Mouse (Mus musculus): ENCODE data around the gene Wbp2.

Wbp2 gene

DNA sequence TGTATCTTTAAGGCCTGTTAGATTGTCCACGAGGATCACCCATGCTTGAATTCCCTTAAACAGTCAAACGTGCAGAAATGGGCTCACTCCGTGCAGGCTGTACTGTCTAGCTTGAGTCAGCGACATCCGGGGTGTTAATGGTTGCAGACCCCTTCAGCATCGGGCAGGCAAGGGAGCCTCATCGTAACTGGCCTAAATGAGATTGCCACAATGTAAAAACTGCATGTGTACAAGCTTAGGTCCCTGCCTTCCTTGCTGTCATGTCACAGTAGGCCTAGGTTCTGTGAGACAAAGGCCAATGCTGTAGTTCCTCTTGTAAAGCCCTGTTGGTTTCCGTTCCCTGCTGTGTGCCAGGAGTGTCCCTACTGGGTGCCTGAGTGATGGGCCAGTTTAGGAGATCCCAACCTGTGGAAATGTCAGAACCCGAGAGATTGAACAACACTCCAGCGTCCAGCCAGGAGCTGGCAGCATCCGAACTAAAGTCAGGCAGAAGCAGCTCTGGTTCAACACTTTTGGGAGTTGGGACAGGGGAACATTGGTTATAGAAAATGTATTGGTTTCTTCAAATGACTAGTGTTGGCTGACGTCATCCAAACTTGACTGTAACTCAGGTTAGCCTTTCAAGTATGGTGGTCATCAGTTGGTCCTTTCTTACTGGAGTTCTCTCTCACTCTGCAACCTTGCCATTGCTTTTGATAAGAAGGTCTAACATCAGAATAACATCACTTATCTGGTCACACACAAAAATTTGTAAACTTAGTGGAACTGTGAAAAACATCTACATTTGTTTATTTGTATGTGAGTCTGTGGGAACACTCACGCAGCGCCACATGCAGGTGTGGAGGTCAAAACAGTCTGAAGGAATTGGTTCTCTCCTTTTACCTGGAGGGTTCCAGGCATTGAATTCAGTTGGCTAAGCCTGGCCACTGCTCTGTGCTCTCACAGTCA is 55.6 kb downstream of the Wbp2 start:
- DNase-seq (ENCODE audit: low spot score in 2 of 2): peak in 1 of 2 experiments; percentile 17

DNA sequence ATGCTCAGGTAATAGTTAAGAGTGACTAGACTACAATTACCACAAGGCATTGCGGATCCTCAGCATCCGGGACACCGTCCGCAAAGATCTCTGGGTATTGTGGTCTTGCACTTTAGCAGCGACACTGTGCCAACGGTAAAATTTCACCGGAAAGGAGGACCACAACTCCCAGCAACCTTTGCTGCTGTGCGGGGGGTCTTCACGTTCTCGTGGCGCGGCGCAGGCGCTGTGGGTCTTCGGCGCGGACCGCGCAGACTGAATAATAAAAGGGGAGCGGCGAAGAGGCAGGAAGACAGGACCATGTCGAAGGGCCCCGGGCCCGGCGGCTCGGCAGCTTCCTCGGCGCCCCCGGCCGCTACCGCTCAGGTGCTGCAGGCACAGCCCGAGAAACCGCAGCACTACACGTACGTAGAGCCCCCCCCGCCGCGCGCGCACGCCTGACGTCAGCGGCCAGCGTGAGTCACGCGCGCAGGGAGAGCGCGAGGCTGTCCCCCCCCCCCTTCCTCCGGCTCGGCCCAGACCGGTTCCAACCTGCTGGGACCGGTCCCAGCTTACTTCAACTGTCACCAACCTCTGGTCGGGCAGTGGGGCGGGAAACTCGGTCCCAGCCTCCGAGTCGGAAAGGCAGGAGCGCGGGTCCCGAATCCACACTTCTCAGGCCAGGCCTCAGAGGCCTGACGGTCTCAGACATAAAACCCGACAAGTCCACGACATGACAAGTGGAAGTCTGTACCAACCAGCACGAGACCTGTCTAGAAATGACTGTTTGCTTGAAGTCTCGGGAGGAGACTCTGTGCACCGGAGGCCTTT is 56.5 kb downstream of the Wbp2 start, which contains the start of gene Unk:
Unk (plus strand) TSS at position 235 of the 810 bp plus-strand sequence.
- DNase-seq (ENCODE audit: low spot score in 2 of 2): peak; percentile 94 to 95

DNA sequence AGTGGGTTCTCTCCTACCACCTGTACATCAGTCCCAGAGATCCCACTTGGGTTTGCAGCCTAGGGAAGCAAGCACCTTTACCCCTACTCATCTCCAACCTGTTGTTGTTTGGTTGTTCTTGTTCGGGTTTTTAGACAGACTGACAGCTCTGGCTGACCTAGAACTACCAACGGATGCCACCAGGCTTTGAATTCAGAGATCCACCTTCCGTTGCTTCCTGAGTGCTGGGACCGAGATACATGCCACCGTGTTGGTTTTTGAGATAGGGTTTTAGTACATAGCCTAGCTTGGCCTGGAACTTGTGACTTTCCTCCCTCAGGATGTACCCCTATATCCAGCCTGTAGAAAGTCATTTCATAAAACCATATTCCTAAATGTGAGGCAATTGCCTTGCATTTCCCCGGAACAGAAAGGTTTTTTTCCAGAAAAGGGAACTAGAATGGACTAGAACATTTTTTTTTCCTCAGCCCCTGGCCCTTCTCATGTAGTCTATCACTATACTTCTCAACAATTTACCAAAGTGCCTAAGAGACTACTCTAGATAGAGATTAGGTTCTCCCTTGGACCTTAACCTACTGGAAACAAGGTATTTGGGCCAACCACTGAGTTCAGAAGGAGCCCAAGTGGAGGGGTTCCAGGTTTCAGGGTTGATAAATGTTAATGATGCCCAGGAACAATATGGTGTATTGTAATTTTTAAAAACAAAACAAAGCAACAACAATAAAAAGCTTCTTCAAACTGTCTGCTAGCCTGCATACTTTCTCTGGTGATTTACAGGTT is 57.5 kb downstream of the Wbp2 start:
- DNase-seq (ENCODE audit: low spot score in 2 of 2): no peak
